Mouse (Mus musculus) lung, adult 2 months (tissue): Measurements from ENCODE around the gene Dctn1.

Experiments
- CTCF ChIP-seq: fragments of 200-500 bp; IDR thresholded peaks from 2 replicates; pipeline ENCODE4 v1.5.1; 2011; ENCODE audit warnings: mild to moderate bottlenecking, low read length, control low read depth; ENCODE audit not compliant: insufficient read depth
- POLR2A ChIP-seq: fragments of 200-500 bp; IDR thresholded peaks from 2 replicates; pipeline ENCODE4 v1.6.1; 2011; ENCODE audit warnings: low read depth, mild to moderate bottlenecking, control low read depth, low read length, borderline replicate concordance; ENCODE audit errors: extremely low read depth

- TF ChIP-seq CTCF (no peak), POLR2A (no peak)
These were observed 4.3 kb upstream of the Dctn1 start for GRCm38 (mm10) chr6:83161442-83161841.
